Mouse (Mus musculus) intestine, postnatal 0 days (tissue): ENCODE measurements around the gene Zfp777. TPM values are rescaled to one million over a fixed set of nuclear protein-coding genes. Genes with fewer than 3 reads are reported as not detected.
A peak's percentile ranks its signal among the peaks of the same experiment; 100 is the strongest.

Experiments used
- ATAC-seq: fragments of 200-750 bp; cut with Nextera tagmentation; 2 replicates; pipeline ENCODE4 v1.8.0; 2017; ENCODE audit warnings: mild to moderate bottlenecking, moderate TSS enrichment, moderate library complexity
- H3K27ac ChIP-seq: fragments of 300-500 bp; sonication (generic); 2 replicates; pipeline ENCODE4 v1.5.1; 2014; ENCODE audit warnings: mild to moderate bottlenecking, low read depth, low read length, moderate library complexity
- H3K27me3 ChIP-seq: fragments of 300-500 bp; sonication (generic); replicated peaks from 2 replicates; pipeline ENCODE4 v1.6.1; 2014; ENCODE audit warnings: low read length, mixed read lengths; ENCODE audit not compliant: control insufficient read depth, insufficient read depth
- H3K36me3 ChIP-seq: fragments of 300-500 bp; sonication (generic); 2 replicates; pipeline ENCODE4 v1.6.1; 2014; ENCODE audit warnings: mild to moderate bottlenecking, moderate library complexity; ENCODE audit not compliant: control insufficient read depth, insufficient read depth
- H3K4me1 ChIP-seq: fragments of 300-500 bp; sonication (generic); replicated peaks from 2 replicates; pipeline ENCODE4 v1.6.1; 2014; ENCODE audit warnings: antibody characterized with exemption, low read length, mixed read lengths; ENCODE audit not compliant: control insufficient read depth, insufficient read depth
- H3K4me2 ChIP-seq: fragments of 300-500 bp; sonication (generic); replicated peaks from 2 replicates; pipeline ENCODE4 v1.6.1; 2014; ENCODE audit warnings: low read depth, mild to moderate bottlenecking, moderate library complexity
- H3K4me3 ChIP-seq: fragments of 300-500 bp; sonication (generic); 2 replicates; pipeline ENCODE4 v1.5.1; 2014; ENCODE audit warnings: low read depth, low read length
- H3K9ac ChIP-seq: fragments of 300-500 bp; sonication (generic); 2 replicates; pipeline ENCODE4 v1.6.1; 2014; ENCODE audit warnings: mild to moderate bottlenecking, low read depth, low read length
- H3K9me3 ChIP-seq: fragments of 300-500 bp; sonication (generic); 2 replicates; pipeline ENCODE4 v1.6.1; 2016; ENCODE audit warnings: mixed run types; ENCODE audit not compliant: control insufficient read depth
- CTCF ChIP-seq: sonication (generic); IDR thresholded peaks from 2 replicates; pipeline ENCODE4 v1.5.1; 2016; ENCODE audit warnings: low read depth, mild to moderate bottlenecking, control low read depth, antibody characterized with exemption, moderate library complexity
- WGBS: fragments of 180-500 bp; shearing (Covaris S2); extraction: QIAGEN DNeasy Blood & Tissue Kit; methylation state at CpG from one replicate; pipeline ENCODE4 v1.1.7; 2014; 5-methylcytosine and 5-hydroxymethylcytosine counted together
- polyA plus RNA-seq: library from polyadenylated mRNA; unstranded; fragments of >200 nt; fragmentation: Nextera tagmentation; extraction: Ambion mirVana; gene quantifications from 2 replicates; pipeline ENCODE4 v1.2.1, GENCODE M21; 2015

Gene Zfp777
- polyA plus RNA-seq, 1 experiment from 2014 or later: 3.1 TPM

DNA sequence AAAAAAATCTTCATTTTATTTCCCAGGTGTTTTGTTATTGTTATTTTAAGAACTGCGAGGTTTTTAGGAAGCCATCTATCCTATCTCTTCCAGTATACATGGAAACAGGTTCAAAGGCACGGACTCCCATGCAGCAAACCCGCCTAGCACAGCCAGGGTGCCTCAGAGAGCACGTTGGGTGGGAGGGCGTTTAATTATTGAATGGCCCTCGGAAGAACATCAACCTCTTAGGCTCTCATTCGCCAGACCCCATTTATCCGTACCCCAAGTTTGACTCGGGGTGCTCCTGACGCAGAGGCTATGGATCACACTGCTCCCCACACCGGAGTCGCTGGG lies 1.6 kb downstream of the Zfp777 start:
- Histone ChIP-seq H3K36me3 (peaks cover 21% of the 10 kb centered on the region), H3K4me2 (peak overlapping the region; percentile 85), H3K27ac (0 out of 2 replicates have a peak overlapping the region, but pooled peaks have one; percentile 88), H3K9me3 (no peaks in the 10 kb centered on the region), H3K9ac (peak overlapping the region; percentile 81), H3K27me3 (no peaks in the 10 kb centered on the region), H3K4me1 (no peaks in the 10 kb centered on the region), H3K4me3 (peak overlapping the region; percentile 71)
- 6% methylated on average over 12 of the region's 12 CpGs for WGBS
- peak; percentile 42 for TF ChIP-seq CTCF
- no peak for ATAC-seq

DNA sequence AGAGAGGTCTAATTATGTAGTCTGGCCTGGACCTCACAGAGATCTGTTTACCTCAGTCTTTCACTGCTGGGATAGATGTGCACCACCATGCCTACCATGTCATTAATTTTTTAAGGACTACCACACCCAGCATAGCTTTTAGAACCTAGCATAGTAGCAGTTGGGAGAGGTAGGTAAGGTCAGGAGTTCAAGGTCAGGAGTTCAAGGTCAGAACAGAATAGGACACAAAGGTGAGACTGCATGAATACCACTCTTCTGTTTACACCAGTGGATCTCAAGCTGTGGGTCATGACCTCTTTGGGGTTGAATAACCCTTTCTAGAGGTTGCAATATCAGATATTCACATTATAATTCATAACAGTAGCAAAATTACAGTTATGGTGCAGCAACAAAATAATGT lies 16.1 kb downstream of the Zfp777 start:
- no peak for ATAC-seq
- H3K9ac ChIP-seq: no peak overlapping the region
- TF ChIP-seq CTCF: no peak
- peaks cover 76% of the 10 kb centered on the region for H3K36me3 ChIP-seq
- H3K4me1 ChIP-seq: no peaks in the 10 kb centered on the region
- H3K4me3 ChIP-seq: no peak overlapping the region
- no peaks in the 10 kb centered on the region for H3K27me3 ChIP-seq
- no peak overlapping the region for H3K27ac ChIP-seq
- H3K4me2 ChIP-seq: no peak overlapping the region
- H3K9me3 ChIP-seq: no peaks in the 10 kb centered on the region

DNA sequence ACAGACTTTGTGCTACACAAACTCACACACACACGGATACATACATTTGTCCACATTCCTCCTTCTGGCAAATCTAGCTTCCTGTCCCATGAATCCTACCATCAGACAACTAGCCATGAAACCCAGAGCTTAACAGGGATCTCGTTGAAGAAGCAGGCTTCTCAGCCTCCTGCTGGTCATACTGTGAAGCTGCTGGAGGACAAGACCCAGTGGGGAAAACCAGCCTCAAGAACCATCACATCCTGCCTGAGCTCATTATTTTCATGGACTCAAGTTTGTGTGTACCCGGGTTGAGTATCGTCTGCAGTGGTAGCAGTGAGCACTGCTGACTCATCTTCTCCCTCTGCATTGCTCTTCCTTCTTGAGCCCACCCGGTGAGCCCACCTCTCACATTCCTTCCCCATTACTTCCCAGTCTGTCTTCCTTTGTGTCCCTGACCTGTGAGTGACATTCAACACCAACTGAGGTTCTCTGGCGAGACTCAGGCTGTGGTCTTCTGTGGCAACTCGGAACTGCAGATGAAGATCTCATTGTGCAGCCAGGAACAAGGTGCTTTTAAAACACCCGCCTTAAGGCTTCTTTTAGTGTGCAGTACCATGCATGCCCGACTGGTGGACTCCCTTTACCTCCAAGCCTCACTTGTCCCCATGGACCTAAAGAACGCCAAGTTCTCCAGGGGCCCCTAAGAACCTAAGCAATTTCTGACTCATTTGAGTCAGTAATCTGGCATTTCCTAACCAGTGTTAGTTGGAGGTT lies 22.6 kb downstream of the Zfp777 start:
- WGBS: 89% methylated on average over 10 of the region's 10 CpGs

DNA sequence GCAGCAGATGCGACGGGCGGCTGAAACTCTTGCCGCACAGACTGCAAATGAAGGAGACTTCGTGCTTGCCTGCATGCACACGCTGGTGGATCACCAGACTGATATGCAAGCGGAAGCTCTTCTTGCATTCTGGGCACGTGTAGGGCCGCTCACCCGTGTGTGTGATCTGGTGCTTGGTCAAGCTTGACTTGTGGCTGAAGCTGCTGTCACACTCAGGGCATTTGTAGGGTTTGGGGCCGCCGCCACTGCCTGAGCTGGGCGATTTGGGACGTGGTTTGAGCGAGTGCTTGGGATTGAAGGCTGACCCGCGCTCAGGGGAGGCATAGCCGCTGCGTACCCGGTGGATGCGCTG lies 23.7 kb downstream of the Zfp777 start:
- no peak overlapping the region for H3K4me2 ChIP-seq
- no peaks in the 10 kb centered on the region for H3K27me3 ChIP-seq
- H3K4me1 ChIP-seq: no peaks in the 10 kb centered on the region
- TF ChIP-seq CTCF: no peak
- 84% methylated on average over 21 of the region's 21 CpGs for WGBS
- no peak overlapping the region for H3K9ac ChIP-seq
- no peak overlapping the region; the same call in 1 of the 2 replicates for H3K27ac ChIP-seq
- 0 out of 2 replicates have a peak, but pooled peaks cover 3% of the 10 kb centered on the region for H3K9me3 ChIP-seq
- H3K4me3 ChIP-seq: no peak overlapping the region
- no peak for ATAC-seq
- peaks cover 53% of the 10 kb centered on the region for H3K36me3 ChIP-seq

More for the DNA sequence above, 22.6 kb downstream of the Zfp777 start:
- Histone ChIP-seq H3K36me3 (peaks cover 62% of the 10 kb centered on the region), H3K4me2 (no peak overlapping the region), H3K4me3 (no peak overlapping the region), H3K9me3 (0 out of 2 replicates have a peak, but pooled peaks cover 3% of the 10 kb centered on the region), H3K9ac (no peak overlapping the region), H3K4me1 (no peaks in the 10 kb centered on the region), H3K27me3 (no peaks in the 10 kb centered on the region), H3K27ac (no peak overlapping the region)
- TF ChIP-seq CTCF: peak; percentile 43
- ATAC-seq: no peak

DNA sequence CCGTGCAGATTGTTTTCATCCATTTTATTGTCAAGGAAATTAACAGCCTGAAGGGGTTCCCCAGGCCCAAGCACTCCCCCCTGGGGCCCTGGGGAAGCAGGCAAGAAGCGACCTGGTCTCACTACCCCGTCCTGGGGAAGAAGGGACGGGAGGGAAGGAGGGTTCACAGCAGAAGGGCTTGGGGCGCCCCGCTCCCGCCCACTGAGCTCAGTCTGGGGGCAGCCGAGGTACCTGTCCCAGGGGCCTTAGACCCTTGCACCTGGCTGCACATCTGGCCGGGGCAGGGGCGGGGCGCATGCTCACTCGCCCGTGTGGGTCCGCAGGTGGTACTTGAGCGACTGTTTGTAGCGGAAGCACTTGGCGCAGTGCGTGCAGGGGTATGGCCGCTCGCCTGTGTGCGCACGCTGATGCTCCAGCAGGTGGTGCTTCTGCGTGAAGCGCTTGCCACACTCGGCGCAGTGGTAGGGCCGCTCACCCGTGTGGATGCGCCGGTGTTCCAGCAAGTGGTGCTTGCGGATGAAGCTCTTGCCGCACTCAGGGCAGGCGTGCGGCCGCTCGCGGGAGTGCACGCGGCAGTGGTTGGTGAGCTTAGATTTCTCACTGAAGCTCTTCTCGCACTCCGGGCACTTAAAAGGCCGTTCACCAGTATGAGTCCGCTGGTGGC lies 24.2 kb downstream of the Zfp777 start:
- no peak for TF ChIP-seq CTCF
- no peak overlapping the region for H3K9ac ChIP-seq
- H3K27me3 ChIP-seq: no peaks in the 10 kb centered on the region
- peaks cover 53% of the 10 kb centered on the region for H3K36me3 ChIP-seq
- no peak for ATAC-seq
- 90% methylated on average over 43 of the region's 43 CpGs for WGBS
- H3K9me3 ChIP-seq: 0 out of 2 replicates have a peak, but pooled peaks cover 3% of the 10 kb centered on the region
- no peak overlapping the region for H3K27ac ChIP-seq
- no peak overlapping the region for H3K4me2 ChIP-seq
- H3K4me3 ChIP-seq: no peak overlapping the region
- H3K4me1 ChIP-seq: no peaks in the 10 kb centered on the region

DNA sequence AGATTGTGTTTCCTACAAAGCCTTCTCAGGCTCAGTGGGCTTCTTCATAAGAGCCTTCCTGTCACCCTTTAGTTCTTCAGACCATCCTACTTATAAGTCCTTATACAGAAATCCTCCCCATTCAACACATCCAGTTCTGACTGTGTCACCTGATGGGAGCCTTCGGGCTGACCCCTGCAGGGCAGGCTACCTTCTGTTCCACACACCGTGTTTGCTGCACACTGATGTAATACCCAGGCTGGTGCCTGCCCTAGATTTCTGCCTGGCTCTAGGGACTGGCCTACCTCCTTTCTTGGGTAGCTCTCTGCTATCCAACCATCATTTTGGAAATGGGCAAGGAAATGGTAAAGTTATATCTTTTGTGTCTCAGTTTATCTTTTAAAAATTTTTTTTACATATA lies 26.0 kb downstream of the Zfp777 start:
- H3K4me2 ChIP-seq: no peak overlapping the region
- 89% methylated on average over 2 of the region's 2 CpGs for WGBS
- H3K27ac ChIP-seq: no peak overlapping the region
- no peak for ATAC-seq
- TF ChIP-seq CTCF: no peak
- H3K36me3 ChIP-seq: peaks cover 36% of the 10 kb centered on the region
- no peaks in the 10 kb centered on the region for H3K27me3 ChIP-seq
- no peak overlapping the region for H3K4me3 ChIP-seq
- H3K9ac ChIP-seq: no peak overlapping the region
- 0 out of 2 replicates have a peak, but pooled peaks cover 3% of the 10 kb centered on the region for H3K9me3 ChIP-seq
- H3K4me1 ChIP-seq: no peaks in the 10 kb centered on the region
